Mouse (Mus musculus) intestine, embryonic 15.5 days (tissue): ENCODE results near the gene Gm26566. TPM values are rescaled to one million over a fixed set of nuclear protein-coding genes. Genes with fewer than 3 reads are reported as not detected.

Source experiments
- polyA plus RNA-seq: library from polyadenylated mRNA; unstranded; fragments of >200 nt; fragmentation: Nextera tagmentation; extraction: Ambion mirVana; gene quantifications from 2 replicates; pipeline ENCODE4 v1.2.1, GENCODE M21; 2015

Gene Gm26566
- polyA plus RNA-seq, 1 experiment from 2014 or later = 0.80 TPM

Other genes starting within 250 kb of the Gm26566 start
- not detected in 2 replicates for gene Ifnb1, start 199.0 kb upstream of the Gm26566 start, polyA plus RNA-seq
- not detected in 2 replicates for gene Ifna15, start 163.6 kb upstream of the Gm26566 start, polyA plus RNA-seq
- gene Ifna14, start 150.0 kb upstream of the Gm26566 start, polyA plus RNA-seq = not detected in 2 replicates
- not detected in 2 replicates for gene Ifna9, start 129.4 kb upstream of the Gm26566 start, polyA plus RNA-seq
- gene Ifna12, start 118.4 kb upstream of the Gm26566 start, polyA plus RNA-seq = not detected in 2 replicates
- gene C87499, start 87.4 kb upstream of the Gm26566 start, polyA plus RNA-seq = not detected in 2 replicates
- gene Ifna13, start 77.3 kb upstream of the Gm26566 start, polyA plus RNA-seq = not detected in 2 replicates
- not detected in 2 replicates for gene Ifna16, start 44.9 kb upstream of the Gm26566 start, polyA plus RNA-seq
- not detected in 2 replicates for gene Ifna2, start 37.9 kb upstream of the Gm26566 start, polyA plus RNA-seq
- not detected in 2 replicates for gene Ifnab, start 30.4 kb upstream of the Gm26566 start, polyA plus RNA-seq
- gene Klhl9, start 660 bp downstream of the Gm26566 start, polyA plus RNA-seq = 75.3 and 89.4 TPM in 2 replicates
- not detected in 2 replicates for gene Gm13271, start 33.1 kb downstream of the Gm26566 start, polyA plus RNA-seq
- gene Gm13283, start 38.3 kb downstream of the Gm26566 start, polyA plus RNA-seq = 0.39 and 0.80 TPM in 2 replicates
- gene Gm13290, start 52.0 kb downstream of the Gm26566 start, polyA plus RNA-seq = 0.63 TPM in 1 of 2 replicates, not detected in the other
- gene Gm13289, start 55.1 kb downstream of the Gm26566 start, polyA plus RNA-seq = not detected in 2 replicates
- gene Gm13272, start 58.0 kb downstream of the Gm26566 start, polyA plus RNA-seq = not detected in 2 replicates
- gene Ifnz, start 60.3 kb downstream of the Gm26566 start, polyA plus RNA-seq = not detected in 2 replicates
- gene Gm13276, start 63.9 kb downstream of the Gm26566 start, polyA plus RNA-seq = 0.38 TPM in 1 of 2 replicates, not detected in the other
- gene Gm13277, start 66.8 kb downstream of the Gm26566 start, polyA plus RNA-seq = not detected in 2 replicates
- not detected in 2 replicates for gene Gm13278, start 69.7 kb downstream of the Gm26566 start, polyA plus RNA-seq
- not detected in 2 replicates for gene Gm13275, start 72.7 kb downstream of the Gm26566 start, polyA plus RNA-seq
- gene Gm13279, start 75.6 kb downstream of the Gm26566 start, polyA plus RNA-seq = not detected in 2 replicates
- gene Gm13285, start 77.9 kb downstream of the Gm26566 start, polyA plus RNA-seq = 1.1 TPM in 2 replicates
- gene Gm13287, start 81.4 kb downstream of the Gm26566 start, polyA plus RNA-seq = not detected in 2 replicates
- 0.08 TPM in 1 of 2 replicates, not detected in the other for gene Gm13288, start 83.7 kb downstream of the Gm26566 start, polyA plus RNA-seq
- not detected in 2 replicates for gene Ifna7, start 94.4 kb downstream of the Gm26566 start, polyA plus RNA-seq
- gene Ifna11, start 98.2 kb downstream of the Gm26566 start, polyA plus RNA-seq = not detected in 2 replicates
- not detected in 2 replicates for gene Ifna6, start 105.6 kb downstream of the Gm26566 start, polyA plus RNA-seq
- gene Ifna5, start 113.7 kb downstream of the Gm26566 start, polyA plus RNA-seq = not detected in 2 replicates
- gene Ifna4, start 120.1 kb downstream of the Gm26566 start, polyA plus RNA-seq = not detected in 2 replicates
- not detected in 2 replicates for gene Ifna1, start 128.3 kb downstream of the Gm26566 start, polyA plus RNA-seq
- not detected in 2 replicates for gene Ifne, start 158.4 kb downstream of the Gm26566 start, polyA plus RNA-seq